Mouse (Mus musculus): ENCODE data around the gene Cachd1.

DNA sequence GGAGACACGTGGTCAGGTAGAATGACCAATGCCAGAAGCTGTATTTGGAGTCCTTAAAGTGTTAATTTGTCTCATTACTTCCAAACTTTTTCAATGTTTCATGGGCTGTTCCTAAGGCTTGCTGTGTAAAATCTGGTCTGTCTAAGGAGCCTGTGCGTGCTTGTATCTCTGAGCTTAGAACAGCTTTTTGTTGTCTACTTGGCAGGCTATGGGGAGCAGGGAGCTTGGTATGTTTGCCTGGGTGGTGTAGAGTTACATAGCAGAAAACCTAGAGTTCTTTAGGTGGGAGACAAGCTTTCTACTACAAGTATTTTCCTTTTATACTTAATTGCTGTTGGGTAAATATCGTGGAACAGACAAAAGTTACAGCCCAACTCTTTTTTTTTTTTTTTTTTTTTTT, 150.1 kb downstream of the Cachd1 start:
- TF ChIP-seq CTCF (IDR thresholded peaks at IDR 0.05; ENCODE audit: low read depth), result no peak
- TF ChIP-seq EP300 (optimal IDR thresholded peaks at IDR 0.05), result no peak

All from stomach, postnatal 0 days (tissue).